Mouse (Mus musculus) CH12.LX (cell line): ENCODE results near the gene Slc20a1. TPM values are rescaled to one million over a fixed set of nuclear protein-coding genes. Genes with fewer than 3 reads are reported as not detected.

Source experiments
- DNase-seq: peaks from one replicate; pipeline ENCODE4 v3.0.0-alpha.2; 2013; ENCODE audit errors: extremely low read depth
- H3K27ac ChIP-seq: 2 replicates; pipeline ENCODE4 v1.5.1; 2012; ENCODE audit warnings: low read depth, mild to moderate bottlenecking, control low read depth, moderate library complexity; ENCODE audit not compliant: insufficient read depth
- H3K27me3 ChIP-seq: replicated peaks from 2 replicates; pipeline ENCODE3; 2012; ENCODE audit warnings: inconsistent platforms
- H3K36me3 ChIP-seq, 2 experiments: replicated peaks in 1 of 2; 2 replicates each; pipeline versions ENCODE3 to v1.6.1; 2012; ENCODE audit warnings: inconsistent platforms in 1 of 2, low read length in 1 of 2, mild to moderate bottlenecking in 1 of 2, mixed read lengths in 1 of 2, moderate library complexity in 1 of 2; ENCODE audit not compliant: control insufficient read depth in 1 of 2, insufficient read depth in 1 of 2
- H3K4me1 ChIP-seq, 2 experiments: 2 replicates each; pipeline ENCODE4 v1.6.1; 2012; ENCODE audit warnings: inconsistent platforms in 1 of 2, moderate library complexity in 1 of 2; ENCODE audit not compliant: insufficient read depth in 2 of 2, control insufficient read depth in 1 of 2
- H3K4me2 ChIP-seq: 2 replicates; pipeline ENCODE4 v1.6.1; 2012; ENCODE audit warnings: low read depth, mild to moderate bottlenecking, control low read depth; ENCODE audit not compliant: poor library complexity, insufficient read depth, severe bottlenecking
- H3K4me3 ChIP-seq, 3 experiments: fragments of 150-350 bp in 1 of 3; sonication (generic) in 1 of 3; replicated peaks in 1 of 3; 2 replicates each; pipeline versions ENCODE3 to v1.5.1; 2011 to 2012; ENCODE audit warnings: low read depth in 2 of 3, low read length in 2 of 3, mild to moderate bottlenecking in 2 of 3, moderate library complexity in 2 of 3, control low read depth in 1 of 3, improper control_type of control experiment in 1 of 3, inconsistent platforms in 1 of 3, mixed read lengths in 1 of 3; ENCODE audit not compliant: poor library complexity in 1 of 3
- H3K79me2 ChIP-seq: replicated peaks from 2 replicates; pipeline ENCODE4 v1.6.1; 2012; ENCODE audit warnings: mild to moderate bottlenecking, moderate library complexity; ENCODE audit not compliant: control insufficient read depth, poor library complexity, insufficient read depth, severe bottlenecking; ENCODE audit errors: extremely low read depth
- H3K9ac ChIP-seq: 2 replicates; pipeline ENCODE4 v1.6.1; 2012; ENCODE audit warnings: low read depth, mild to moderate bottlenecking, control low read depth, moderate library complexity; ENCODE audit not compliant: insufficient read depth
- H3K9me3 ChIP-seq: replicated peaks from 2 replicates; pipeline ENCODE3; 2012; ENCODE audit warnings: low read length, inconsistent platforms, mixed read lengths
- CHD2 ChIP-seq: IDR thresholded peaks from 2 replicates; pipeline ENCODE4 v1.6.1; 2011; ENCODE audit warnings: low read length, improper control_type of control experiment
- CTCF ChIP-seq, 2 experiments: IDR thresholded peaks in 1 of 2; conservative IDR thresholded peaks in 1 of 2; 2 replicates each; pipeline ENCODE4 v1.5.1; 2011 to 2012; ENCODE audit warnings: low read depth in 2 of 2, low read length in 2 of 2, improper control_type of control experiment in 1 of 2, inconsistent platforms in 1 of 2, mild to moderate bottlenecking in 1 of 2, moderate library complexity in 1 of 2
- ETS1 ChIP-seq: conservative IDR thresholded peaks from 2 replicates; pipeline ENCODE4 v1.6.1; 2012; ENCODE audit warnings: low read depth, mild to moderate bottlenecking, inconsistent platforms, low read length, improper control_type of control experiment, moderate library complexity
- GABPA ChIP-seq: IDR thresholded peaks from 2 replicates; pipeline ENCODE4 v1.6.1; 2012; ENCODE audit warnings: low read depth, low read length, improper control_type of control experiment, inconsistent platforms; ENCODE audit not compliant: insufficient replicate concordance
- HCFC1 ChIP-seq: IDR thresholded peaks from 2 replicates; pipeline ENCODE4 v1.6.1; 2012; ENCODE audit warnings: low read depth, mild to moderate bottlenecking, inconsistent platforms, low read length, improper control_type of control experiment
- JUND ChIP-seq: conservative IDR thresholded peaks from 2 replicates; pipeline ENCODE4 v1.6.1; 2011; ENCODE audit warnings: low read depth, low read length, improper control_type of control experiment
- MAZ ChIP-seq: IDR thresholded peaks from 2 replicates; pipeline ENCODE4 v1.6.1; 2012; ENCODE audit warnings: low read depth, mild to moderate bottlenecking, inconsistent platforms, low read length, improper control_type of control experiment, moderate library complexity
- MEF2A ChIP-seq: IDR thresholded peaks from 2 replicates; pipeline ENCODE4 v1.6.1; 2014; ENCODE audit warnings: low read depth, mild to moderate bottlenecking, inconsistent platforms, low read length, improper control_type of control experiment, borderline replicate concordance
- NELFE ChIP-seq: IDR thresholded peaks from 2 replicates; pipeline ENCODE4 v1.6.1; 2011; ENCODE audit warnings: low read depth, low read length, improper control_type of control experiment
- POLR2A ChIP-seq: IDR thresholded peaks from 2 replicates; pipeline ENCODE4 v1.6.1; 2011; ENCODE audit warnings: low read depth, mild to moderate bottlenecking, improper control_type of control experiment, low read length
- POLR2AphosphoS2 ChIP-seq: IDR thresholded peaks from 2 replicates; pipeline ENCODE4 v1.6.1; 2011; ENCODE audit warnings: low read depth, low read length, improper control_type of control experiment
- SIN3A ChIP-seq: IDR thresholded peaks from 2 replicates; pipeline ENCODE4 v1.6.1; 2012; ENCODE audit warnings: low read length, improper control_type of control experiment, inconsistent platforms
- SMC3 ChIP-seq: IDR thresholded peaks from 2 replicates; pipeline ENCODE4 v1.6.1; 2011; ENCODE audit warnings: low read depth, low read length, improper control_type of control experiment
- USF1 ChIP-seq: IDR thresholded peaks from 2 replicates; pipeline ENCODE4 v1.6.1; 2014; ENCODE audit warnings: low read depth, mild to moderate bottlenecking, inconsistent platforms, low read length, improper control_type of control experiment
- USF2 ChIP-seq: conservative IDR thresholded peaks from 2 replicates; pipeline ENCODE4 v1.6.1; 2011; ENCODE audit warnings: low read depth, low read length, improper control_type of control experiment
- ZC3H11A ChIP-seq: IDR thresholded peaks from 2 replicates; pipeline ENCODE4 v1.6.1; 2012; ENCODE audit warnings: low read depth, mild to moderate bottlenecking, inconsistent platforms, low read length, improper control_type of control experiment
- dilution Hi-C: fragments of 300-500 bp; cut with MboI; formaldehyde crosslinking; loops from 2 replicates; pipeline ENCODE4 v1.14.3; 2020; ENCODE audit warnings: low sequenced_read_pairs; ENCODE audit not compliant: extremely low pct_unique_long_range_greater_than_20kb, extremely low pct_ligation_motif_present
- in situ Hi-C: fragments of 300-500 bp; cut with MboI; formaldehyde crosslinking; loops from 3 replicates; pipeline ENCODE4 v1.14.3; 2019; ENCODE audit warnings: low sequenced_read_pairs, low pct_ligation_motif_present, low pct_unique_long_range_greater_than_20kb, mixed read lengths
- polyA plus RNA-seq: library from polyadenylated mRNA; unstranded; fragments of >175 nt; gene quantifications from 2 replicates; pipeline ENCODE4 v1.2.1, GENCODE M21; 2012; ENCODE audit warnings: low read depth; ENCODE audit not compliant: insufficient read length
- total RNA-seq, 2 experiments: library from RNA; depleted of rRNA; stranded (reverse); fragments of 300-350 nt in 1 of 2; fragments of >200 nt in 1 of 2; gene quantifications; 2 replicates each; pipeline ENCODE4 v1.2.3; 2012 to 2014

Slc20a1 gene
- total and polyA plus RNA-seq, 3 experiments: 43.1 to 78.2 (median 72.1) TPM

DNA sequence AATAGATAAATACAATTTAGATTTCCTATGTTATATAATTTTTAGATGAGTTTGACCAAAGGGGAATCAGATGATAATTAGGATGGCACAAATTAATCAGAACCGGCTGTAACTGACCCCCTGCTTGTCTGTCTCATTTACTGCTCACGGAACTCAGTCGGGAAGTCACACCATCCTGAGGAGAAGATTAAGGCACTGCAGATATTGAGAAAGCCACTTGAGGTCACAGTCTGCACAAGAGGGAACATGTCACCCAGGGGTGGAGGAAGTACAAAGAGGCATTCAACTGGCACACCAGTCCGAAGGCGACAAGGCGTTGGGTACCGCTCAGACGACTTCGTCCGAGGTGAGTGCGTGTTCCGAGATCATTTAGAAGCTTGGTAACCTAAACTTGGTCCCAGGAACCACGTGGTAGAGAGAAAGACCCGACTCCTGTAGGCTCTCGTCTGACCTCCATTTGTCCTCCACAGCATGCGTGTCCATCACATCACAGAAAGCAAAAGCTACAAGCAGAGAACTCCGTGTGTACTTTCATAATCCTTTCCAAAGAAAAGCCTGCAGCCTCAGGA is 26.8 kb downstream of the Slc20a1 start:
- in situ Hi-C loops (no loop called here), dilution Hi-C loops (no loop called here)
- no peak overlapping the region for H3K4me3 ChIP-seq
- peaks cover 2 to 6% of the 10 kb centered on the region in 2 experiments; a peak in 2 of 4 replicates for H3K4me1 ChIP-seq
- no peaks in the 10 kb centered on the region for H3K36me3 ChIP-seq
- no peak overlapping the region for H3K27ac ChIP-seq
- TF ChIP-seq USF2: no peak
- no peak for TF ChIP-seq ETS1
- no peak for TF ChIP-seq MEF2A
- no peak for TF ChIP-seq ZC3H11A
- TF ChIP-seq SIN3A: no peak
- no peak for TF ChIP-seq NELFE
- no peak for TF ChIP-seq SMC3
- no peak for TF ChIP-seq POLR2A
- TF ChIP-seq, all 38 proteins: peak for 0
- no peak overlapping the region for H3K9ac ChIP-seq
- no peak for DNase-seq
- H3K27me3 ChIP-seq: no peaks in the 10 kb centered on the region
- H3K79me2 ChIP-seq: no peaks in the 10 kb centered on the region
- no peak overlapping the region for H3K4me2 ChIP-seq
- H3K9me3 ChIP-seq: no peaks in the 10 kb centered on the region

DNA sequence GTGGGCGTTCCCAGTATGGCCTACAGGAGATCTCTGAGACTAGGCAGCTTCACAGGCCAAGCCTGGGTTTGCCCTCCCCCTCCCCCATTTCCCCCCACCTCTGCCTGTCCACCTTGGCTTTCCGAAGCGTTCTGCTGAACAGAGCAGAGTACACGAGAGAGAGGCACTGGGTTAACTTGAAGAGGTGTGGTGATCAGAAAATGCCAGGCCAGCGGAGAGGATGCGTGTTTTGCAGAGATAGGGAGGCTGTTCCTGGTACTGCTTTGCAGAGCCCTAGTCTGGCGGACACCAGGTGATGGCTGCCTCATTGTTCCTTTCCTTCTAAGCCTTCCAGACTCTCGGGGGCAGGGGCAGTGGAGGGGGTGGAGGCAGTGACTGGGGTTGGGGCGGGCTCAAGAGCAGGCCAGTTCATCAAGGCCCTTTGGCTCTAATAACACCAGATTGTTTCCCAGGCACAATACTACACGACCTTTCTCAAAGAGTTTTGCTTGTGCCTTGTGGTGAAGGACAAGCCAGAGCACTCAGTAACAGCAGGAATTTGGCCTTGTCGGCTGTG is 27.8 kb downstream of the Slc20a1 start:
- Histone ChIP-seq H3K9me3 (no peaks in the 10 kb centered on the region), H3K4me3 (no peak overlapping the region), H3K36me3 (no peaks in the 10 kb centered on the region), H3K4me2 (no peak overlapping the region), H3K79me2 (no peaks in the 10 kb centered on the region), H3K27ac (no peak overlapping the region), H3K9ac (no peak overlapping the region), H3K27me3 (no peaks in the 10 kb centered on the region)
- dilution Hi-C loops: no loop called here
- DNase-seq: no peak
- TF ChIP-seq USF2 (no peak), JUND (no peak), MAZ (no peak), GABPA (no peak), ZC3H11A (no peak), CHD2 (no peak), POLR2AphosphoS2 (no peak), USF1 (no peak), HCFC1 (no peak), CTCF (conservative IDR thresholded peaks at IDR 0.05 in 1 of 2, IDR thresholded peaks at IDR 0.05 in 1 of 2; ENCODE audit: low read depth in 2 of 2, low read length in 2 of 2) (no peak), POLR2A (no peak)
- TF ChIP-seq, all 38 proteins: peak for 0
- in situ Hi-C loops: no loop called here
- peaks cover 2 to 6% of the 10 kb centered on the region in 2 experiments; a peak in 2 of 4 replicates for H3K4me1 ChIP-seq
